Mouse (Mus musculus): ENCODE results near the gene Dlg2.

Dlg2 gene

GRCm38 (mm10) chr7:90540811-90541323 lies 64.4 kb downstream of the Dlg2 start:
- DNase-seq (ENCODE audit: low read depth) = no peak

- DNase-seq (ENCODE audit: low read depth) = no peak
Measured at GRCm38 (mm10) chr7:90553399-90553798, 76.9 kb downstream of the Dlg2 start.

GRCm38 (mm10) chr7:90554421-90554820 lies 77.9 kb downstream of the Dlg2 start:
- DNase-seq (ENCODE audit: low read depth) = no peak

- no peak for DNase-seq (ENCODE audit: low read depth)
Measured at GRCm38 (mm10) chr7:90569130-90569529, 92.7 kb downstream of the Dlg2 start.

GRCm38 (mm10) chr7:90587795-90588194 lies 111.3 kb downstream of the Dlg2 start:
- DNase-seq (ENCODE audit: low read depth) = no peak

- DNase-seq (ENCODE audit: low read depth) = no peak
Measured at GRCm38 (mm10) chr7:90588318-90588717, 111.8 kb downstream of the Dlg2 start.

- DNase-seq (ENCODE audit: low read depth) = no peak
Measured at GRCm38 (mm10) chr7:90609764-90610163, 133.3 kb downstream of the Dlg2 start.

- no peak for DNase-seq (ENCODE audit: low read depth)
Measured at GRCm38 (mm10) chr7:90630546-90630945, 154.1 kb downstream of the Dlg2 start.

GRCm38 (mm10) chr7:90649512-90649911 lies 173.0 kb downstream of the Dlg2 start:
- DNase-seq (ENCODE audit: low read depth) = no peak

GRCm38 (mm10) chr7:90651128-90651527 lies 174.7 kb downstream of the Dlg2 start:
- no peak for DNase-seq (ENCODE audit: low read depth)

- no peak for DNase-seq (ENCODE audit: low read depth)
Measured at GRCm38 (mm10) chr7:90651611-90652010, 175.1 kb downstream of the Dlg2 start.

GRCm38 (mm10) chr7:90658593-90658992 lies 182.1 kb downstream of the Dlg2 start:
- DNase-seq (ENCODE audit: low read depth) = no peak

GRCm38 (mm10) chr7:90694050-90694449 lies 217.6 kb downstream of the Dlg2 start:
- no peak for DNase-seq (ENCODE audit: low read depth)

GRCm38 (mm10) chr7:90696181-90696950 lies 219.9 kb downstream of the Dlg2 start:
- DNase-seq (ENCODE audit: low read depth) = no peak

GRCm38 (mm10) chr7:90703163-90703852 lies 226.8 kb downstream of the Dlg2 start:
- DNase-seq (ENCODE audit: low read depth) = no peak

- no peak for DNase-seq (ENCODE audit: low read depth)
Measured at GRCm38 (mm10) chr7:90703951-90704350, 227.5 kb downstream of the Dlg2 start.

GRCm38 (mm10) chr7:90734086-90734485 lies 257.6 kb downstream of the Dlg2 start:
- no peak for DNase-seq (ENCODE audit: low read depth)

GRCm38 (mm10) chr7:90736369-90736768 lies 259.9 kb downstream of the Dlg2 start:
- DNase-seq (ENCODE audit: low read depth) = no peak

- DNase-seq (ENCODE audit: low read depth) = no peak
Measured at GRCm38 (mm10) chr7:90748636-90749035, 272.2 kb downstream of the Dlg2 start.

GRCm38 (mm10) chr7:90787945-90788344 lies 311.5 kb downstream of the Dlg2 start:
- DNase-seq (ENCODE audit: low read depth) = no peak

GRCm38 (mm10) chr7:90791522-90791921 lies 315.1 kb downstream of the Dlg2 start:
- no peak for DNase-seq (ENCODE audit: low read depth)

GRCm38 (mm10) chr7:90825640-90826039 lies 349.2 kb downstream of the Dlg2 start:
- DNase-seq (ENCODE audit: low read depth) = no peak

- no peak for DNase-seq (ENCODE audit: low read depth)
Measured at GRCm38 (mm10) chr7:90841276-90841675, 364.8 kb downstream of the Dlg2 start.
